Mouse (Mus musculus) adrenal gland, adult 8-10 months (tissue): ENCODE results near the gene Sipa1l2. TPM values are rescaled to one million over a fixed set of nuclear protein-coding genes. Genes with fewer than 3 reads are reported as not detected.

Source experiments
- DNase-seq: peaks from one replicate; pipeline ENCODE4 v3.0.0; 2022
- total RNA-seq, 4 experiments: library from RNA; stranded (reverse); gene quantifications; 2 replicates each; pipeline ENCODE4 v1.2.4; 2022

The Sipa1l2 gene
- total RNA-seq, 4 experiments from 2014 or later: 48.7 to 56.9 (median 53.8) TPM

DNA sequence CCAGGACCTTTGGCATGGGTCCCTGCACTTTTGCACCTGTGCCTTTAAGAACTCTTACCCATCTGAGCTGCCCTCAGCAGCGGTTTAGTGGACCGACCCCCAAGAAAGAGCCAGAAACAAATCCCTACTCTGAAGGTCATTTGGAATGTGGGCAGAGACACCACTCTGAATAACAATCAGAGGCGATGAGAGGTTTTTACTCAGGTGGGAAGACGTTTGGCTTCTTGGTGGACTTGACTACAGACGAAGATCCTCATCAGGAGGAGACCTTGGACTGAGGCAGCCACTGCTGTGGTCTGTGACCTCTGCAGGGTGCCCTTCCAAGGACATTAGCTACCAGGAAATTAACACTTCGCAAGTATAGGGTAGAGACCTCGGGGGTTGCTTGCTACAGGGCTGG, 177.9 kb downstream of the Sipa1l2 start:
- no peak for DNase-seq

DNA sequence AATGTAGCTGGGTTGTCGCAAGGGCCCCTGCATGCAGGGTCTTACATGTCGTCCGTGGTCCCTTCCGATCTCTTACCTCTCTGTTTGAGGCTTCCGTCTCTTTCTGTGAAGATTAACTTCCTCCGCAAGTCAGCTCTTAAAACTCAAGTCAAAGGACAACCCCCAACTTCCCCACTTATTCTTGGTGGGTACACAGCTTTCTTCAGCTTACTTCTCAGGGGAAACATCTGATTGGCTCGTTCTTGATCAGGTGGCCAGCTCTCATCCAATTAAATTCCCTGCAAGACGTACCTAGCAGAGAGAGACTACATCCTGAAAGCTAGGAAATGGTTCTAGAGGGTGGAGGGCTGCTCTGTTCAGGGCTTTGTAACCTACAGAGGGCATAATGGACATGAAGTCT, 178.3 kb downstream of the Sipa1l2 start:
- no peak for DNase-seq

DNA sequence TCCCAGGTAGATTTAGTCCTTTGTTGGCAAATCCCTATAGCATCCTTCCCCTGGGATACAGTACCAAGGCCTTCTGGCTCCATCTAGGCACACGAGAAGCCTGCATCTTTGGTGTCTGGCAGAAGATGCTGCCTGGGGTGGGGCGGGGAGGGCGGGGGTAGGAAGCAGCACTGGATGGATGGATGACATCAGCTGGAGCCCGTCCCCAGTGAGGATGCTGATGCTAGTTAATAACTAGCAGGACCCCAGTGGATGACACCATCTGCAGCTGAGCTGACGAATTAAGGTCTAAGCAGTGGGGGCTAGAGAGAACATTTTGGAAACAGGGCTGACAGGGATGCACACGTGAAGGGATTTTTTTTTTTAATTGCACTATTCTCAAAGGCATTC, 179.1 kb downstream of the Sipa1l2 start:
- no peak for DNase-seq

DNA sequence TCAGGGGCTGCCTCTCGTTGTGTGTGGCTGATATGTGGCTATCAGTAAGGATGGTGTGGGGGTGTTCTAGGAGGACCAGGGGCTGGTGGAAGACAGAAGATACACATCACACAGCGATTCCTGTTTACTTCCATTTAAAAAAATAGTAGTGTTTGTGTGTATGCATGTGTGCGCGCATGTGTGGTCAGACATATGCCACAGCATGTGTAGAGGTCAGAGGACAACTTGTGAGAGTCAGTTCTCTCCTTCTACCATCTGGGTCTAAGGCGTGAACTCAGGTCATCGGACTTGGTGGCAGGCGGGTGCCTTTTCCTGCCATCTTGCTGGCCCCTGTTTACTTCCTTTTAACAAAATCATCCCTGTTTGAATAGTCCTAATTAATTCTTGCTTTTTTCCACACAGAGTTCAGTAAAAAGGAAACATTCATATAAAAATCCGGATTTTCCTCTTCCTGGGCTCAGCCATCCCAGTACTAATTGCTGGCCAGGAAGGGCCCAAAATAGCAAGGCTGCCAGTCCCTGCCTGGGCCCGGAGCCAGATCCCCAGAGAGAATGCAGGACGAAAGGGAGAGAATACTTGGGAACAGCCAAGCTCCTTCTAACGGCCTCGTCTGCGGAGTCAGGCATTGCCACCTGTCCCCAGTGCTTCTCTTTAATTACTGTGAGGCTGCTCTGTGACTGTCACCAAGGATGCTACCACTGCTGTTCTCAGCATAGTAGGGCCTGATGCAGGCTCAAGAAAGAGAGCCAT, 179.7 kb downstream of the Sipa1l2 start:
- peak; percentile 58 for DNase-seq

DNA sequence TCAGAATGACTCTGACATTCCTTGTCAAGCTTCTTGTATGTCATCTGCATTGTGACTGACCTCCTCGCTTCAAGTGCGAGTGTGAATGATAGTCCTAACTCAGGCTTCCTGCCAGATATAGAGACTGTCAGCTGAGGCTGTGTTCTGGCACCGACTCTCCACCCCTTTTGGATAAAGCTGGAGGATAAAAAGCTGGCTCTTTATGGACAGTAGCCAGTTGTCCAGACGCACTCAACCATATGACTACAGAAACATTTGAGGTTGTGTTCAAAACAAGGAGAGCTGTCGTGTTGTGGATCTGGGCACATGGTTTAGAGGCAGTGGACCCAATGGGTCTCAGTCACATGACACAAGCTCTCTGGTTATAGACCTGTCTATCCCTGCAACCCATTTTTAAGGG, 180.3 kb downstream of the Sipa1l2 start:
- DNase-seq: no peak

DNA sequence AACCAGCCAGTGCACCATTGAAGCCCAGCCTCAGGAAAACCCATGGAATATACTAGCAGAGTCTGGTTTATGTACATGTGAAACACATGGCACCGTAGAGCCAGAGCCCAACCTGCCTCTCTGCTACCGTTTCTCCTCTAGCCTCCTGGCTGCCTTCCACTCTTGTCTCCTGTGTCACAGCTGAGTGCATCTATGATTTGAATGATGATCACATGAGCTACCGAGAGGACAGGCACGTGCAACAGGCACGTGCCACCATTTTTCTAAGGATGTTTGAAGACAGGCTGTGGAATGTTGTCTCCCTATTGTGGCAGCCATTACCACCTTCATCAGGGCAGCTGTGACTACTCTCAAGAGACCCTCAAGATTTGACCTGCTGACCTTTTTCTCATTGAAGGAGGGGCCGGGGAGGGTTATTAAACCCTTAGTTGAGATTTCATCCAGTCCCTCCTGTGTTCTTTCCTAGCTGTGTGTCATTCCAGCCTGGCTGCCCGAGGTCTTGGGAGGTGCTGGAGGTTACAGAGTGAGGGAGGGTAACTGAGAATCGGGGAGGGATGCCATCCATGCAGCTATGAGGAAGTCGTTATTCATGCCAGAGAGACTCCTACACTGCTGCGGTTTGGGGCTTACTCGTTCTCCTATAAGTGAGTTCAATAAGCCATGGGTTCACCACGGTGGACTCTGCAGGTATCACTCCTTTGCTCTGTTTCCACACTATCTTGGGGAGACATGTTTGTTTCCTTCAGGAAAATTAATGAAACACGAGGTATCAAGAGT, 181.0 kb downstream of the Sipa1l2 start:
- no peak for DNase-seq

DNA sequence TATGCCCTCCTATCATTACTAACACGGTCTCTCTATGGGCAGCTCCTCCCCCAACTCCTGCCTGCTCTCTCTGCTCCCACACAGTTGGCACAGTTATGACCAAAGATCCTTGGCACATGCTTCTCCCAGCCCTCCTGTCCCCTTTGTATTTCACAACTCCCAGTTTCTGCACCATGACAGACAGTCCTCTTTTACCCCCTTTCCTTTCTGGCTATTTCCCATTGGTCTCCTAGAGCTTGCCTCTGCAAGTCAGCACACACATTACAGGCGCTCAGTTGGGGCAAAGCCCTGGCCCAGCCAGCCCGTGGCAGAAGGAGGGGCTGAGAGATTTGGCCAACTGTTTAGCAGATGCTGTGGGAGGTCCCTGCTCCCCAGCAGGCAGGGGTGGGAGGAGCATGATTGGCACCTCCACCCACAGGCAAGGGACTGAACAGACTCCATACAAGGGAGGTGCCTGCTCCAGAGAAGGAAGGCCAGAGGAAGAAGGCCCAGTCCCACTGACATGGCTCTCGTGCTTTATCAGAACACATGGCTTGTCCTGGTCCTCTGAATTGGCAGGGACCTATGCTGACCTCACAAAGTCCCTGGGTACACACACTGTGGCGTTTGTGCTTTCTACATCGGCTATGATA, 184.0 kb downstream of the Sipa1l2 start:
- peak; percentile 91 for DNase-seq

DNA sequence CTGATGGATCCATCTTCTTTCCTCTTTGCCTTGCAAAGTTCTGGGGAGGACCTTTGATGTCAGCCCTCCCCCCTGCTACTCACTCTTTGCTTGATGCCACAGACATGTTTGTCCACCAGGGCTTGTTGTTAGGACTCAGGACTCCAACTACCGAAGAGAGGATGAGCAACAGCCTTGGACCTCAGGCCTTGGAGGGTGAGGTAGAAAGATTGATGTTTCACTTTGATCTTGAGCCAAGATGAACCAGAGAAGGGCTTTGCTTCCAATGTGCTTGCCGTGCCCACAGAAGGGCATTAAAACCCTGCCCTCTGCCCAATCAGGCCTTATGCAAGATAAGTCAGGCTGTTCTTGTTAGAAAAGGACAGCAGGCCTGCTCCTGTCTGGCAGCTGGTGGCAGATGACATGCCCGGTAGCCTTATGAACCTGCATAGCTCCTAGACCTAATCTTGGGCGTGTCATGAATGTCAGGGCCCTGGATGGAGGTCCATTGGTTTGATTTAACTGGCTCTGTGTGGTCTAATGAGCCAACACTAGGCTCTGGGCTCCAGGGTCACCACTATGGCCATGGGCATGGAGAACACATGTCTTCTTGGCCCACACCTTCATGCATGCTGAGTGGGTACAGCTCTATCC, 184.9 kb downstream of the Sipa1l2 start:
- peak; percentile 87 for DNase-seq

DNA sequence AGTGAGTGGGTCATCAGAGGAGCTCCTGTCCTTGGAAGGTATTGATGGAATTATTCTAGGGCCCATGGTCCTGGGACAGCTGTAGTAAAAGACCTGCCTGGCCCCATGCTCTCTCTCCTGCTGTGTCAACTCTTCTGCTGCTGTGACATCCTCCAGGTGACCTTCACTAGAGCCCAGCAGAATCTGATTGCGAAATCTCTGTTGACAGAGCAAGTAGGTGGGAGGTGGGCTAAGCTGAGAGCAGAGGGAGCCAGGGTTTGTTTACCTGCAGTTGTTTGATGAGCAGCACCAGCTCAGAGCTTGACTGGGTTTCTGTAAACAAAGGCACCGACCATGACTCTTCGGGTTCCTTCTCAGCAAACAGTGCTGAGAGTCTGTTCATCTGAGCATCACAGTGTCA, 187.9 kb downstream of the Sipa1l2 start:
- no peak for DNase-seq

DNA sequence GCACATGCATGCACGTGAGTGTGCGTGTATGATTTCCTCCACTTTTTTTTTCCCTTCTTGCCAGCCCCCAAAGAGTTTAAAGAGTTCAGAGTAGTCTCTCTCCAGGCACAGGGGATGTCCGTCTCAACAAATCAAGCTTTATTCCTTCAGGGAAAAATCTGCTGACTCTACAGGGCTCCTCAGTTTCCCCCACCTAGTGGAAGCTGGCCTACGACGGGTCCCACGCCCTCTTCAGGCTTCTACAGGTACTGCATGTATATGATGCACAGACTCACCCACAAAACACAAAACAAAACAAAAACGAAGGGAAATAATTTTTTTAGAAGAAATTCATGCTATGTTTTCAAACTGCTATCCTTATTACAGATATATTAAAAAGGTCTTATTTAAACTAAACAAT, 189.7 kb downstream of the Sipa1l2 start:
- DNase-seq: no peak

DNA sequence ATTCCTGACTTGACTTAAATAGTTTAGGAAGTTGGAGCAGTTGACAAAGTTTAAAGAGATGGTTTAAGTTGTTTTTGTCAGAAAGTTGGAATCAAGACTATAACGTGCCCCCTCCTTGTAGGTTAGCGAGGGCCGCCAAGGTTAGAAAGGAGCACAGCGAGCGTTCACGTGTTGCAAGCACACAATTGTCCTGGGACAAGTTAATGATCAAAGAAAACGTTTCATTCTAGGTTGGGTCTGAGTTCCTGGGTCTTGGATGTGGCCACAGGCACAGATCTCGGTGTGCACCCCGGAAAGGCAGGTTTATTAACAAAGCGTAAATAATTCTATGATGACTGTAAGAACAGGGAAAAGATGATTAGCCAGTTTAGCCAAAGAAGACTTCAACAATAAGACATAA, 190.5 kb downstream of the Sipa1l2 start:
- no peak for DNase-seq

DNA sequence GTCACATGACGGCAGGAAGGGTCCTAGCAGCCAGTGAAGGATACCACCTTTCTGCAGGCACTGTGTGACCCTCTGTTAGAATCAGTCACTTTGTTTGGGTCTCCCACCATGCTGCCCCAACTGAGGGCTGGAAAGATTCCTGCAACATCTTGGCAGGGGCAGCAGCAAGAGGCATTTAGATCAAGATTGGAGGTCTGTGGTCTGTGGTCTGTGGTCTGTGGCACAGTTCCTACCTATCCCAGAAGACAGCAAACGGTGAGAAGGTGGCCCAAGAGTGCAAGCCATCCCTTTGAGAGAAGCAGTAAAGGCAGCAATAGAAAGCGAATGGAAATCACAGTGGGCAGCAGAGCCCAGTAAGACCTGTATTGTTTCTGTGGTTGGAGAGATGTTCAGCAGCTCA, 191.9 kb downstream of the Sipa1l2 start:
- no peak for DNase-seq

DNA sequence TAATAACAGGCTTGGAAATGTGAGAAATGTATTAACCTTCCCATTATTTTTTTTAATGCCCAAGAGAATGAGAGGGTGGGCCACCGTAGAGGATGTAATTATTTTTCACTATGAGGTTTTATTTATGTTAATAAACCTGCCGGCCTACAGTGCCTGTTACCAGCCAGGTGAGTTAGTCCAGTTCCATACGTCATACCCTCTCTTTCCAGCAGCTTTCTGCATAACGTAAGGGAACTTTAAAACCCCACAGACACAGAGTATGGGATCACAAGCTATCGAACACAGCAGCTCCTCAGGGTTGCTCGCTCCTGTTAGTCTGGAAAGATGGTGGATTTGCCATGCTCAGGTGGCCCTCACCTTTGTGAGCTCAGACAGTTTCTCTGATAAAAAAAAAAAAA, 193.2 kb downstream of the Sipa1l2 start:
- no peak for DNase-seq

DNA sequence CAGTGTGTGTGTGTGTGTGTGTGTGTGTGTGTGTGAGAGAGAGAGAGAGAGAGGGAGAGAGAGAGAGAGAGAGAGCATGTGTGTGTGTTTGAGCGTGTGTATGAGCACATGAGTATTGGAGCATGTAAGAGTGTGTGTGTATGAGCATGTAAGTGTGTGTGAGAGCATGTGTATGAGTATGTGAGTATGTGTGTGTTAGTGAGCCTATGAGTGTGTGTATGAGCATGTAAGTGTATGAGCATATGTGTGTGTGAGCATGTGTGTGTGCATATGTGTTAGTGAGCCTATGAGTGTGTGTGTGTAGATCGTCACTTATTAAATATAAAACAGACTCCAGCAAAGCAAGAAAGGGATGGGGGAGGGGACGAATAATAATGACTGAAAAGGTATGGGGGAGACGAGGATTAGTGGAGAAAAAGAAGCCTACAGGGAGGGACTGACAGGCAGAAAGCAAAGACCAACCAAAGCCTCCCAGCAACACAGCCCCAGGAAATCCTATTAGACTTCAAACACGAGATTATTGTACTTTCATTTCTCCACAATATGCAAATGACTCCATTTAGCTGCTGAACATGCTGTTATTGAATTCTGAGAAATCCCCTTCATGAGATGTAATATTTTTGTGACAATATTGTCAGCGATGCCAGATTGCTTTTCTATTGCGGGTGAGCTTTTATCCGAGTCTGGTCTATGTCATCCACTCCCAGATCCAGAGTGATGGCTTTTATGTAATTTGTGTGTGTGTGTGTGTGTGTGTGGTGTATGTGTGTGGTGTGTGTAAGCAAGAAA, 193.8 kb downstream of the Sipa1l2 start:
- DNase-seq: no peak

DNA sequence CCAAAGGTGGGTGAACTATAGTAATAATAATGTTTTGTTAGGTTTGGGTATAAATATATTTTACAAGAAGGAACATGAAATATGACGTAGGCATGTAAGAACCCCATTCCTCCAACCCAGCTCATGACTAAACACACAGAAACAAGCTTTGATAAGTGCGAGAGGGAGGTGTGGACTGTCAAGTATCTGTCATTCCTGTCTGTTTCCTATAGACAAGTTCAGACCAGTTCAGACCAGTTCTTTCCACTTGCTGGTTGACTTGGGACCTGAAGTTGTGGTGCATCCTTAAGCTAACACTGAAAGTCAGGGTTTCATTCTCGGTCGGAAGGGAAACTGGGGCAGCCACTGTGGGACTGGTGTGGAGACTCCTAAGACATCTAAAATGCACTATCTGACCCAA, 197.0 kb downstream of the Sipa1l2 start:
- DNase-seq: no peak

DNA sequence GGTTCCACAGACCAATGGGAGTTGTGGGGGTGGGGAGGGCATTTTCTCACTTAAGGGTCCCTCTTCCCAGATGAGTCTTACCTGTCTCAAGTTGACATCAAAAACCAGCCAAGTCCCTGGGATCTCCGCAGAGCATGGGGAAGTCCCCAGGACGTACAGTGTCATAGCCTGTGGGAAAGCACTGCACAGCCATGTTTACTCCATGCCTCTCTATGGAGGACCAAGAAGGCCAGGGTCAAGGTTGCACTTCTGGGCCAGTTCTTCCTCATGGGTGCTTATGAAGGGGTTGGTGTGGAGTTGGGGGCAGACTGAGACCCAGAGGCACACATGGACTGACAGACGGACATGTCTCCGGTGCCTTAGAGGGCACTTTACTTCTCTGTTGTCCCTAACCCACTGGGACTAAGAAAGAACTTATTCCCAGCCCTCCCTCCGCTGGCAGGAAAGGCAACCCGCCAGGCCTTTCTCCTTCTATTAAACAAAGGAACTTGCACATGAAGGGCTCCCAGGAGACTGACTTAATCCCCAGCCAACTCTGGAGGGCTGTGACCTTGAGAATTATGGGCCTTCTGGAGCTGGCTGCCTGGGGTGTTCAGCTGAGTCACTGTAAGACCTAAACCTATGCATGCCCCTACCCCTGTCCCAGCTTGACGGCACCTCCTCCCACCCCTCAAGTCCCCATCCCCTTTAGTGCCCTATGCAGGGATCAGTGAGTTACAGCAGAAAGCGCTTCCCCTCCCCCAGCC, 199.9 kb downstream of the Sipa1l2 start:
- DNase-seq: no peak

DNA sequence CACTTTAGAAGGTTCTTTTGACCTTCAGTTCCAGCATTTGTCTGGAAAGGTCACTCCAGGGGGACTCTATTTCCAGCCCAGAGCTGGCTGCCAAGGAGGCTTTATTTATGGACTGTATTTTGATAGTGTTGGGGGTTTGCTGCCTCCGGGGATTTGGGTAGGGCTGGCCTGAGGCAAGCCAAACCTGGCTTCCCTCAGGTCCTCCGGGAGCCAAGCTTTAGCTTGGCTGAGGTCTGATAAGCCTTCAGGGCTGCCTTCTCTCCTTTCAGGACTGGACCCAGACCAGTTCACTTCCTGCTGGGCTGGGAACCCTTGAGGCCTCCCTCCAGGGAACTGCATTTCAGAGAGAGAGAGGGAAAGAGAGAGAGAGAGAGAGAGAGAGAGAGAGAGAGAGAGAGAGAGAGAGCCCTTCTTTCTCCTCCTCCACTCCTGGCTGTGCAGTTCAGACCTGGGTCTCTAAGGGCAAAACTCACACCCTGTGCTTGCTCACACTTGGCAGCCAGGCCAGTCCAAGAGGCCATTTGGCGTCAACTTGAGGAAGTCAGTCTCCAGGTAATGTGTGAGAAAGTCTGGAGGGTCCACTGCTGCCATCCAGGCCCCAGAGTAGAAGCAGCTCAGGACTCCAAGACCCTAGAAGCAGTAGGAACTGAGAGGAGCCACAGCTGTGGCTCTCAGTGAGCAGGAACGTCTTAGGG, 201.1 kb downstream of the Sipa1l2 start:
- no peak for DNase-seq
